Mouse (Mus musculus) lung, embryonic 14.5 days (tissue): ENCODE data around the gene Ankrd35. TPM values are rescaled to one million over a fixed set of nuclear protein-coding genes. Genes with fewer than 3 reads are reported as not detected.
A peak's percentile ranks its signal among the peaks of the same experiment; 100 is the strongest.

Source experiments
- ATAC-seq: fragments of 200-750 bp; cut with Nextera tagmentation; 2 replicates; pipeline ENCODE4 v1.8.0; 2017; ENCODE audit warnings: mild to moderate bottlenecking, moderate TSS enrichment, moderate library complexity; ENCODE audit not compliant: insufficient read depth
- DNase-seq: peaks from one replicate; pipeline ENCODE4 v3.0.0-alpha.2; 2015
- H3K27ac ChIP-seq: fragments of 300-500 bp; sonication (generic); 2 replicates; pipeline ENCODE4 v1.5.1; 2014; ENCODE audit warnings: low read depth, mild to moderate bottlenecking, moderate library complexity
- H3K27me3 ChIP-seq: fragments of 300-500 bp; sonication (generic); 2 replicates; pipeline ENCODE4 v1.6.1; 2014; ENCODE audit warnings: low read length, control low read depth; ENCODE audit not compliant: insufficient read depth
- H3K36me3 ChIP-seq: fragments of 300-500 bp; sonication (generic); 2 replicates; pipeline ENCODE4 v1.6.1; 2014; ENCODE audit warnings: control low read depth; ENCODE audit not compliant: insufficient read depth
- H3K4me1 ChIP-seq: fragments of 300-500 bp; sonication (generic); 2 replicates; pipeline ENCODE4 v1.6.1; 2014; ENCODE audit warnings: antibody characterized with exemption, control low read depth; ENCODE audit not compliant: insufficient read depth
- H3K4me2 ChIP-seq: fragments of 300-500 bp; sonication (generic); 2 replicates; pipeline ENCODE4 v1.6.1; 2014; ENCODE audit warnings: mild to moderate bottlenecking
- H3K4me3 ChIP-seq: fragments of 300-500 bp; sonication (generic); 2 replicates; pipeline ENCODE4 v1.5.1; 2014; ENCODE audit warnings: low read depth, low read length
- H3K9ac ChIP-seq: fragments of 300-500 bp; sonication (generic); 2 replicates; pipeline ENCODE4 v1.6.1; 2014
- H3K9me3 ChIP-seq: fragments of 300-500 bp; sonication (generic); 2 replicates; pipeline ENCODE4 v1.6.1; 2016; ENCODE audit warnings: low read depth, low read length, control low read depth
- CTCF ChIP-seq: IDR thresholded peaks from 2 replicates; pipeline ENCODE4 v1.5.1; 2016; ENCODE audit warnings: antibody characterized with exemption, low read depth
- WGBS: fragments of 180-500 bp; shearing (Covaris S2); extraction: QIAGEN DNeasy Blood & Tissue Kit; methylation state at CpG from one replicate; pipeline ENCODE4 v1.1.7; 2014; 5-methylcytosine and 5-hydroxymethylcytosine counted together
- polyA plus RNA-seq: library from polyadenylated mRNA; unstranded; fragments of >200 nt; fragmentation: Nextera tagmentation; extraction: Ambion mirVana; gene quantifications from 2 replicates; pipeline ENCODE4 v1.2.1, GENCODE M21; 2014

The Ankrd35 gene
- polyA plus RNA-seq, 1 experiment from 2014 or later: 0.12 TPM

- peaks cover 18% of the 10 kb centered on the region for H3K36me3 ChIP-seq
- peak within 1 kb of the TSS; percentile 77 for H3K9ac ChIP-seq
- under 1% methylated on average over 35 of the region's 35 CpGs for WGBS
- H3K9me3 ChIP-seq: no peaks in the 10 kb centered on the region
- H3K4me1 ChIP-seq: peaks cover 10% of the 10 kb centered on the region; the same call in 1 of the 2 replicates
- peak within 1 kb of the TSS; percentile 81 for H3K4me3 ChIP-seq
- DNase-seq: peak; percentile 96
- ATAC-seq: peak; percentile 91
- TF ChIP-seq CTCF: no peak
- H3K27ac ChIP-seq: peak within 1 kb of the TSS; percentile 90
- peak within 1 kb of the TSS; percentile 81 for H3K4me2 ChIP-seq
- H3K27me3 ChIP-seq: 0 out of 2 replicates have a peak, but pooled peaks cover 3% of the 10 kb centered on the region
These were observed 26.4 kb downstream of the Ankrd35 start, which contains the start of gene Pias3 for GRCm38 (mm10) chr3:96696198-96696765. Pias3 (plus strand) TSS chr3:96696384.

GRCm38 (mm10) chr3:96696766-96697732, 27.1 kb downstream of the Ankrd35 start:
- Histone ChIP-seq H3K9ac (peak overlapping the region; percentile 77), H3K27me3 (0 out of 2 replicates have a peak, but pooled peaks cover 3% of the 10 kb centered on the region), H3K4me3 (peak overlapping the region; percentile 81), H3K4me1 (peaks cover 10% of the 10 kb centered on the region; the same call in 1 of the 2 replicates), H3K36me3 (peaks cover 25% of the 10 kb centered on the region), H3K9me3 (no peaks in the 10 kb centered on the region), H3K4me2 (peak overlapping the region; percentile 81), H3K27ac (peak overlapping the region; percentile 90)
- DNase-seq: peak; percentile 95
- 1% methylated on average over 84 of the region's 85 CpGs for WGBS
- ATAC-seq: peak; percentile 94
- TF ChIP-seq CTCF: 0 out of 2 replicates have a peak, but pooled peaks have one; percentile 3

- no peak overlapping the region for H3K27ac ChIP-seq
- no peak for TF ChIP-seq CTCF
- peaks cover 10% of the 10 kb centered on the region; the same call in 1 of the 2 replicates for H3K4me1 ChIP-seq
- H3K4me2 ChIP-seq: no peak overlapping the region
- WGBS: 36% methylated on average over 19 of the region's 19 CpGs
- H3K27me3 ChIP-seq: 0 out of 2 replicates have a peak, but pooled peaks cover 3% of the 10 kb centered on the region
- ATAC-seq: no peak
- H3K4me3 ChIP-seq: no peak overlapping the region
- H3K36me3 ChIP-seq: peaks cover 44% of the 10 kb centered on the region
- H3K9ac ChIP-seq: no peak overlapping the region
- DNase-seq: no peak
- H3K9me3 ChIP-seq: no peaks in the 10 kb centered on the region
These were observed 29.2 kb downstream of the Ankrd35 start for GRCm38 (mm10) chr3:96698993-96699690.

GRCm38 (mm10) chr3:96700376-96700775, 30.4 kb downstream of the Ankrd35 start:
- H3K9me3 ChIP-seq: no peaks in the 10 kb centered on the region
- no peak overlapping the region for H3K27ac ChIP-seq
- peaks cover 10% of the 10 kb centered on the region; the same call in 1 of the 2 replicates for H3K4me1 ChIP-seq
- H3K27me3 ChIP-seq: 0 out of 2 replicates have a peak, but pooled peaks cover 3% of the 10 kb centered on the region
- WGBS: 55% methylated on average over 7 of the region's 7 CpGs
- H3K9ac ChIP-seq: no peak overlapping the region
- TF ChIP-seq CTCF: peak; percentile 55
- DNase-seq: peak; percentile 69
- peaks cover 57% of the 10 kb centered on the region for H3K36me3 ChIP-seq
- H3K4me3 ChIP-seq: no peak overlapping the region
- no peak overlapping the region for H3K4me2 ChIP-seq
- no peak for ATAC-seq

GRCm38 (mm10) chr3:96701003-96701402, 31.1 kb downstream of the Ankrd35 start:
- Histone ChIP-seq H3K9ac (no peak overlapping the region), H3K4me3 (no peak overlapping the region), H3K9me3 (no peaks in the 10 kb centered on the region), H3K4me1 (peaks cover 6% of the 10 kb centered on the region; the same call in 1 of the 2 replicates), H3K4me2 (no peak overlapping the region), H3K27me3 (0 out of 2 replicates have a peak, but pooled peaks cover 3% of the 10 kb centered on the region), H3K27ac (no peak overlapping the region), H3K36me3 (peaks cover 61% of the 10 kb centered on the region)
- ATAC-seq: no peak
- WGBS: 79% methylated on average over 4 of the region's 4 CpGs
- no peak for TF ChIP-seq CTCF
- DNase-seq: no peak

GRCm38 (mm10) chr3:96704778-96705177, 34.8 kb downstream of the Ankrd35 start:
- no peak for ATAC-seq
- H3K4me3 ChIP-seq: no peak overlapping the region
- no peak for DNase-seq
- no peaks in the 10 kb centered on the region for H3K4me1 ChIP-seq
- WGBS: 62% methylated on average over 11 of the region's 11 CpGs
- H3K36me3 ChIP-seq: peaks cover 57% of the 10 kb centered on the region
- H3K4me2 ChIP-seq: no peak overlapping the region
- no peak overlapping the region for H3K27ac ChIP-seq
- TF ChIP-seq CTCF: peak; percentile 54
- H3K9ac ChIP-seq: no peak overlapping the region
- H3K27me3 ChIP-seq: no peaks in the 10 kb centered on the region; the same call in 1 of the 2 replicates
- no peaks in the 10 kb centered on the region for H3K9me3 ChIP-seq
